ENCODE assay signal across 14 mouse cellular contexts in the genomic region with DNA sequence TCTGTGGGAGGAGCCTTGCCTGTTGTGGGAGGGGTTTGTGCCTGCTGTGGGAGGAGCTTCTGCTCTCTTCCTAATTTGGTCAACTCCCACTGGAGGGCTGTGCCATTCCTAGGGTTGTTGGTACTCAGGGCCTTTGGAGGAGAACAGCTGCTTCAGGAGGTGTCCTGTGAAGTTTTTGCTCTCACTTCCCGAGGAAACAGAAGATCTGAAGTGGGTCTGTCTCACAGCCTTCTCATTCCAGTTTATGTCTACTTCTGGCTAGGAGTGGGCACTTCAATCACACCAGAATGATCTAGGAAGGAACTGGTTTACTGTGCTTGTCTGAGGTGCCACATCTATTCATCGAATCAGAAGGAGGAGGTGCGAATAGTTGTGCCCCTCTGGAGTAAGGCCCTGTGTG.
"Had no signal": no experiment of that assay in that cellular context is flagged by ENCODE, and none has a peak within 500 bp of the region (broad histone marks: within the 10 kb centered on the region; RNA-seq: fewer than 3 reads in every experiment).

No protein-coding gene starts in this region.

- H3K9me3 ChIP-seq: lung, embryonic 15.5 days; midbrain, embryonic 10.5 days; midbrain, embryonic 12.5 days; midbrain, embryonic 15.5 days; neural tube, embryonic 12.5 days; stomach, embryonic 15.5 days had no signal

- H3K9ac ChIP-seq: lung, embryonic 15.5 days; midbrain, embryonic 12.5 days; midbrain, embryonic 15.5 days; neural tube, embryonic 12.5 days; stomach, embryonic 15.5 days had no signal

- H3K4me1 ChIP-seq: lung, embryonic 15.5 days; neural tube, embryonic 12.5 days; stomach, embryonic 15.5 days had no signal

- DNase-seq: lung, adult 18-20 months; lung, postnatal 4 days; right cerebral cortex, postnatal 14 days; thymus, adult 2 months; thymus, postnatal 25 days; thymus, postnatal 4 days had no signal

- H3K4me2 ChIP-seq: lung, embryonic 15.5 days; midbrain, embryonic 12.5 days; midbrain, embryonic 15.5 days; neural tube, embryonic 12.5 days; stomach, embryonic 15.5 days had no signal

- ATAC-seq: lung, postnatal 0 days; midbrain, embryonic 15.5 days had no signal

- H3K27ac ChIP-seq: lung, embryonic 15.5 days; midbrain, embryonic 15.5 days; neural tube, embryonic 12.5 days; stomach, embryonic 15.5 days; stomach, postnatal 0 days had no signal

- H3K27me3 ChIP-seq: lung, embryonic 15.5 days; midbrain, embryonic 15.5 days; neural tube, embryonic 12.5 days; stomach, embryonic 15.5 days had no signal

- H3K4me3 ChIP-seq: lung, embryonic 15.5 days; midbrain, embryonic 10.5 days; midbrain, embryonic 12.5 days; midbrain, embryonic 15.5 days; neural tube, embryonic 12.5 days; stomach, embryonic 15.5 days had no signal

- H3K36me3 ChIP-seq: lung, embryonic 15.5 days; midbrain, embryonic 10.5 days; midbrain, embryonic 12.5 days; midbrain, embryonic 15.5 days; neural tube, embryonic 12.5 days; stomach, embryonic 15.5 days had no signal
